Mouse (Mus musculus) lung, embryonic 15.5 days (tissue): ENCODE data around the gene Dhx37. TPM values are rescaled to one million over a fixed set of nuclear protein-coding genes. Genes with fewer than 3 reads are reported as not detected.

Experiments
- ATAC-seq: fragments of 200-750 bp; cut with Nextera tagmentation; 2 replicates; pipeline ENCODE4 v1.8.0; 2017; ENCODE audit warnings: moderate number of reproducible peaks, borderline replicate concordance; ENCODE audit not compliant: low FRiP score, low TSS enrichment; ENCODE audit errors: extremely low read depth
- H3K27ac ChIP-seq: fragments of 300-500 bp; sonication (generic); 2 replicates; pipeline ENCODE4 v1.5.1; 2015; ENCODE audit warnings: moderate library complexity, mild to moderate bottlenecking, inconsistent platforms
- H3K27me3 ChIP-seq: fragments of 300-500 bp; sonication (generic); 2 replicates; pipeline ENCODE4 v1.6.1; 2015; ENCODE audit warnings: inconsistent platforms
- H3K36me3 ChIP-seq: fragments of 300-500 bp; sonication (generic); 2 replicates; pipeline ENCODE4 v1.6.1; 2015; ENCODE audit warnings: inconsistent platforms
- H3K4me1 ChIP-seq: fragments of 300-500 bp; sonication (generic); 2 replicates; pipeline ENCODE4 v1.6.1; 2015; ENCODE audit warnings: inconsistent platforms
- H3K4me2 ChIP-seq: fragments of 300-500 bp; sonication (generic); 2 replicates; pipeline ENCODE4 v1.6.1; 2015; ENCODE audit warnings: inconsistent platforms, mild to moderate bottlenecking, moderate library complexity
- H3K4me3 ChIP-seq: fragments of 300-500 bp; sonication (generic); 2 replicates; pipeline ENCODE4 v1.5.1; 2015; ENCODE audit warnings: mild to moderate bottlenecking, inconsistent platforms
- H3K9ac ChIP-seq: fragments of 300-500 bp; sonication (generic); 2 replicates; pipeline ENCODE4 v1.6.1; 2015; ENCODE audit warnings: inconsistent platforms
- H3K9me3 ChIP-seq: fragments of 300-500 bp; sonication (generic); 2 replicates; pipeline ENCODE4 v1.6.1; 2016; ENCODE audit warnings: inconsistent platforms
- WGBS: fragments of 180-500 bp; shearing (Covaris S2); methylation state at CpG from one replicate; pipeline ENCODE4 v1.1.7; 2015; 5-methylcytosine and 5-hydroxymethylcytosine counted together
- polyA plus RNA-seq: library from polyadenylated mRNA; unstranded; fragments of >200 nt; fragmentation: Nextera tagmentation; extraction: Ambion mirVana; gene quantifications from 2 replicates; pipeline ENCODE4 v1.2.1, GENCODE M21; 2015

The Dhx37 gene
- polyA plus RNA-seq, 1 experiment from 2014 or later, result 11.7 TPM

GRCm38 (mm10) chr5:125470713-125471112 is 36.8 kb upstream of the Dhx37 start:
- Histone ChIP-seq H3K4me3 (no peak overlapping the region), H3K36me3 (no peaks in the 10 kb centered on the region), H3K9ac (no peak overlapping the region), H3K27me3 (no peaks in the 10 kb centered on the region), H3K4me2 (no peak overlapping the region), H3K27ac (no peak overlapping the region), H3K9me3 (no peaks in the 10 kb centered on the region), H3K4me1 (no peaks in the 10 kb centered on the region)
- ATAC-seq, result no peak
- WGBS, result 85% methylated on average over 4 of the region's 4 CpGs

GRCm38 (mm10) chr5:125467261-125467660 is 33.3 kb upstream of the Dhx37 start:
- Histone ChIP-seq H3K27me3 (no peaks in the 10 kb centered on the region), H3K4me1 (peaks cover 6% of the 10 kb centered on the region), H3K27ac (no peak overlapping the region), H3K36me3 (no peaks in the 10 kb centered on the region), H3K9ac (no peak overlapping the region), H3K9me3 (no peaks in the 10 kb centered on the region), H3K4me3 (no peak overlapping the region), H3K4me2 (no peak overlapping the region)
- no peak for ATAC-seq
- WGBS, result 80% methylated on average over 14 of the region's 14 CpGs

GRCm38 (mm10) chr5:125466483-125466882 is 32.6 kb upstream of the Dhx37 start:
- H3K4me1 ChIP-seq, result peaks cover 6% of the 10 kb centered on the region
- H3K9ac ChIP-seq, result no peak overlapping the region
- no peaks in the 10 kb centered on the region for H3K9me3 ChIP-seq
- no peak overlapping the region for H3K27ac ChIP-seq
- H3K36me3 ChIP-seq, result no peaks in the 10 kb centered on the region
- H3K27me3 ChIP-seq, result no peaks in the 10 kb centered on the region
- 0 out of 2 replicates have a peak overlapping the region, but pooled peaks have one; percentile 54 for H3K4me2 ChIP-seq
- H3K4me3 ChIP-seq, result no peak overlapping the region
- no peak for ATAC-seq
- WGBS, result 69% methylated on average over 5 of the region's 5 CpGs

GRCm38 (mm10) chr5:125465701-125466106 is 31.8 kb upstream of the Dhx37 start:
- no peaks in the 10 kb centered on the region for H3K9me3 ChIP-seq
- no peak overlapping the region for H3K27ac ChIP-seq
- H3K36me3 ChIP-seq, result no peaks in the 10 kb centered on the region
- peak overlapping the region; percentile 35 for H3K4me3 ChIP-seq
- peak overlapping the region; percentile 54 for H3K4me2 ChIP-seq
- peak overlapping the region; percentile 12; the same call in 1 of the 2 replicates for H3K9ac ChIP-seq
- H3K27me3 ChIP-seq, result no peaks in the 10 kb centered on the region
- ATAC-seq, result peak; percentile 100
- H3K4me1 ChIP-seq, result peaks cover 6% of the 10 kb centered on the region
- 0% methylated on average over 25 of the region's 25 CpGs for WGBS

- peak overlapping the region; percentile 54 for H3K4me2 ChIP-seq
- H3K27me3 ChIP-seq, result no peaks in the 10 kb centered on the region
- H3K9me3 ChIP-seq, result no peaks in the 10 kb centered on the region
- no peak overlapping the region for H3K9ac ChIP-seq
- H3K4me3 ChIP-seq, result peak overlapping the region; percentile 35
- H3K27ac ChIP-seq, result no peak overlapping the region
- 0 out of 2 replicates have a peak, but pooled peaks have one; percentile 9 for ATAC-seq
- H3K36me3 ChIP-seq, result no peaks in the 10 kb centered on the region
- H3K4me1 ChIP-seq, result peaks cover 6% of the 10 kb centered on the region
- WGBS, result 31% methylated on average over 7 of the region's 7 CpGs
These were observed 31.3 kb upstream of the Dhx37 start for GRCm38 (mm10) chr5:125465192-125465591.

- Histone ChIP-seq H3K27me3 (no peaks in the 10 kb centered on the region), H3K4me1 (peaks cover 6% of the 10 kb centered on the region), H3K36me3 (no peaks in the 10 kb centered on the region), H3K4me3 (no peak overlapping the region), H3K4me2 (no peak overlapping the region), H3K9me3 (no peaks in the 10 kb centered on the region), H3K9ac (no peak overlapping the region), H3K27ac (no peak overlapping the region)
- no peak for ATAC-seq
- 54% methylated on average over 10 of the region's 10 CpGs for WGBS
These were observed 28.0 kb upstream of the Dhx37 start for GRCm38 (mm10) chr5:125461868-125462445.

- H3K4me2 ChIP-seq, result no peak overlapping the region
- ATAC-seq, result no peak
- H3K4me3 ChIP-seq, result no peak overlapping the region
- H3K36me3 ChIP-seq, result peaks cover 6% of the 10 kb centered on the region; the same call in 1 of the 2 replicates
- 65% methylated on average over 3 of the region's 3 CpGs for WGBS
- no peak overlapping the region for H3K9ac ChIP-seq
- H3K27ac ChIP-seq, result no peak overlapping the region
- no peaks in the 10 kb centered on the region for H3K27me3 ChIP-seq
- peaks cover 6% of the 10 kb centered on the region for H3K4me1 ChIP-seq
- H3K9me3 ChIP-seq, result no peaks in the 10 kb centered on the region
These were observed 26.7 kb upstream of the Dhx37 start for GRCm38 (mm10) chr5:125460574-125460973.

GRCm38 (mm10) chr5:125457538-125457937 is 23.6 kb upstream of the Dhx37 start:
- peaks cover 23% of the 10 kb centered on the region for H3K36me3 ChIP-seq
- H3K27ac ChIP-seq, result no peak overlapping the region
- 86% methylated on average over 6 of the region's 6 CpGs for WGBS
- H3K27me3 ChIP-seq, result no peaks in the 10 kb centered on the region
- H3K4me2 ChIP-seq, result no peak overlapping the region
- no peaks in the 10 kb centered on the region for H3K9me3 ChIP-seq
- no peak overlapping the region for H3K9ac ChIP-seq
- H3K4me1 ChIP-seq, result no peaks in the 10 kb centered on the region
- no peak overlapping the region for H3K4me3 ChIP-seq
- ATAC-seq, result no peak

GRCm38 (mm10) chr5:125456100-125456499 is 22.2 kb upstream of the Dhx37 start:
- ATAC-seq, result no peak
- no peak overlapping the region for H3K4me3 ChIP-seq
- H3K27ac ChIP-seq, result no peak overlapping the region
- no peak overlapping the region for H3K4me2 ChIP-seq
- WGBS, result 89% methylated on average over 6 of the region's 6 CpGs
- no peaks in the 10 kb centered on the region for H3K27me3 ChIP-seq
- H3K9me3 ChIP-seq, result no peaks in the 10 kb centered on the region
- peaks cover 33% of the 10 kb centered on the region for H3K36me3 ChIP-seq
- no peaks in the 10 kb centered on the region for H3K4me1 ChIP-seq
- no peak overlapping the region for H3K9ac ChIP-seq

GRCm38 (mm10) chr5:125452573-125452972 is 18.7 kb upstream of the Dhx37 start:
- no peaks in the 10 kb centered on the region for H3K4me1 ChIP-seq
- ATAC-seq, result no peak
- no peak overlapping the region for H3K27ac ChIP-seq
- H3K9me3 ChIP-seq, result no peaks in the 10 kb centered on the region
- H3K9ac ChIP-seq, result no peak overlapping the region
- WGBS, result 86% methylated on average over 9 of the region's 9 CpGs
- H3K36me3 ChIP-seq, result peaks cover 33% of the 10 kb centered on the region
- no peak overlapping the region for H3K4me2 ChIP-seq
- no peak overlapping the region for H3K4me3 ChIP-seq
- no peaks in the 10 kb centered on the region for H3K27me3 ChIP-seq

GRCm38 (mm10) chr5:125449306-125449705 is 15.4 kb upstream of the Dhx37 start:
- WGBS, result 75% methylated on average over 5 of the region's 5 CpGs
- Histone ChIP-seq H3K4me2 (no peak overlapping the region), H3K4me3 (no peak overlapping the region), H3K36me3 (peaks cover 16% of the 10 kb centered on the region; the same call in 1 of the 2 replicates), H3K27me3 (no peaks in the 10 kb centered on the region), H3K4me1 (no peaks in the 10 kb centered on the region), H3K9ac (no peak overlapping the region), H3K9me3 (no peaks in the 10 kb centered on the region), H3K27ac (no peak overlapping the region)
- no peak for ATAC-seq

- Histone ChIP-seq H3K4me3 (no peak overlapping the region), H3K4me2 (no peak overlapping the region), H3K9ac (no peak overlapping the region), H3K9me3 (no peaks in the 10 kb centered on the region), H3K27ac (no peak overlapping the region), H3K36me3 (0 out of 2 replicates have a peak, but pooled peaks cover 14% of the 10 kb centered on the region), H3K27me3 (no peaks in the 10 kb centered on the region), H3K4me1 (no peaks in the 10 kb centered on the region; the same call in 1 of the 2 replicates)
- WGBS, result 90% methylated on average over 4 of the region's 4 CpGs
- ATAC-seq, result no peak
These were observed 14.7 kb upstream of the Dhx37 start for GRCm38 (mm10) chr5:125448631-125449030.
